Mouse (Mus musculus): Measurements from ENCODE around the gene Spx. TPM values are rescaled to one million over a fixed set of nuclear protein-coding genes. Genes with fewer than 3 reads are reported as not detected.

Gene Spx
- polyA plus RNA-seq, 1 experiment from 2014 or later = not detected

DNA sequence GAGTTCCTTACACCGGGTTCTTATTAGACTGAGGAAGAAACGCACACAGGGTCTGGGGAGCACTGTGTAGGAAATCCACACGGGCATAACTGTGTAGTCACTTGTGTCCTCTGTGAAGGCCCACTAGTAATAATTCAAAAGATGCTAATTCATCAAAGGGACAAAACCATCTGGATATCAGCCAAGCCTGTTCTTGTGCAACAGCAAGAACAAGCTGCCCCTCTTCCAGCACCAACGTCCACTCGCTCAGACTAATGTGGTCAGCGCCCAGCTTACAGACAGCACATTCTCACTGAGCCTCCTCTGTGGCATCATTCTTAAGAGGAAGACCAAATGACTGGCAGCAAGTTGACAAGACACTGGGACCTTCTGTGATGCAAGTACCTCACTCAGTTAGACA, 33.3 kb upstream of the Spx start:
- Histone ChIP-seq H3K4me3 (ENCODE audit: control insufficient read depth in 1 of 2, insufficient read depth in 1 of 2, low read depth in 1 of 2, low read length in 2 of 2) (no peak overlapping the region), H3K36me3 (ENCODE audit: control insufficient read depth, insufficient read depth, low read length) (peaks cover 29% of the 10 kb centered on the region), H3K27ac (replicated peaks in 1 of 2; ENCODE audit: control insufficient read depth in 1 of 2, insufficient read depth in 1 of 2, low read depth in 2 of 2, low read length in 2 of 2) (no peak overlapping the region), H3K4me1 (ENCODE audit: control insufficient read depth in 2 of 2, insufficient read depth in 2 of 2, low read length in 2 of 2) (no peaks in the 10 kb centered on the region), H3K9me3 (ENCODE audit: control insufficient read depth, low read length) (no peaks in the 10 kb centered on the region), H3K27me3 (ENCODE audit: control insufficient read depth, insufficient read depth, low read length) (no peaks in the 10 kb centered on the region), H3K9ac (ENCODE audit: low read length) (no peak overlapping the region), H3K4me2 (ENCODE audit: low read length) (no peak overlapping the region)
- WGBS = 87% methylated on average over 6 of the region's 6 CpGs
- ATAC-seq (ENCODE audit: insufficient number of reproducible peaks, insufficient read depth, low FRiP score, low read depth) = no peak

DNA sequence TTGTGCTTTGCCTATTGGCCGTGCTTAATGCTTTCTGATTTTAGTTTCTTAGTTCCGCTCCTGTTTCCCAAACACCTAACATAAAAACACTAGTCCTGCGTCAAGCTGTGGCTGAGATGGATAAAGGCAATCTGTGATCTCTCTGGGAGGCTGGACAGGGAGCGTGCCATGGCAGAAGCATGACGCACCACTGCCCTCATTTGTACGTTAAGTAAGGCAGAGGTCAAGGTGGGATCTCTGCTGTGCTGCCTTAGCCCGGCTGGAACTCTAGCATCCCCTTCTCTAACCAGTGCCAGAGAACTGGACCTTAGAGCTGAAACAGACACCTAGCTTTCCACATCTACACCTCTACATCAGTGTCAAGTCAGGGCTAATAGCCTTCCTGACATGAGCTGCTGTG, 31.6 kb upstream of the Spx start:
- no peak for ATAC-seq (ENCODE audit: insufficient number of reproducible peaks, insufficient read depth, low FRiP score, low read depth)
- WGBS = 85% methylated on average over 7 of the region's 7 CpGs
- H3K36me3 ChIP-seq (ENCODE audit: control insufficient read depth, insufficient read depth, low read length) = peaks cover 12% of the 10 kb centered on the region
- no peaks in the 10 kb centered on the region for H3K27me3 ChIP-seq (ENCODE audit: control insufficient read depth, insufficient read depth, low read length)
- no peak overlapping the region for H3K9ac ChIP-seq (ENCODE audit: low read length)
- H3K4me1 ChIP-seq (ENCODE audit: control insufficient read depth in 2 of 2, insufficient read depth in 2 of 2, low read length in 2 of 2) = peaks cover 0 to 4% of the 10 kb centered on the region in 2 experiments; a peak in 1 of 4 replicates
- no peak overlapping the region for H3K27ac ChIP-seq (replicated peaks in 1 of 2; ENCODE audit: control insufficient read depth in 1 of 2, insufficient read depth in 1 of 2, low read depth in 2 of 2, low read length in 2 of 2)
- no peak overlapping the region for H3K4me3 ChIP-seq (ENCODE audit: control insufficient read depth in 1 of 2, insufficient read depth in 1 of 2, low read depth in 1 of 2, low read length in 2 of 2)
- H3K4me2 ChIP-seq (ENCODE audit: low read length) = no peak overlapping the region
- H3K9me3 ChIP-seq (ENCODE audit: control insufficient read depth, low read length) = no peaks in the 10 kb centered on the region

DNA sequence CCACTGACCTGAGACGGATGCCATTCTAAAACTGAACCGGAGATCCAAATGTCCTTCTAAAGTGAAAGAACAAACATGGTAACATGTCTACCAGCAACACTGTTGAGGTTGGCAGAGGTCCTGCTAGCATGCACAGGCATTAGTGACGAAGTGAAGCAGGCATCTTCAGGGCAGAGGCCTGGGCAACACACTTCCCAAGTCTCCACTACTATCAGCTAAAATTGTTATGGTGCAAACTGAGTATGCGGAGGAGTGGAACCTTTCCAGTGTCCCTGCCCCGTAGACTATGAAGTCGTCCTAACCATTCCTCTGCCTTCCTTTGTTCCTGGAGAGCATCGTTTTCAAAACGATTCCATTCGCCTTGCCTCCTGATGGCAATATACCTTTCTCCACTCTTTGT, 28.7 kb upstream of the Spx start:
- 89% methylated on average over 9 of the region's 9 CpGs for WGBS
- no peak for ATAC-seq (ENCODE audit: insufficient number of reproducible peaks, insufficient read depth, low FRiP score, low read depth)
- Histone ChIP-seq H3K9me3 (ENCODE audit: control insufficient read depth, low read length) (no peaks in the 10 kb centered on the region), H3K4me3 (ENCODE audit: control insufficient read depth in 1 of 2, insufficient read depth in 1 of 2, low read depth in 1 of 2, low read length in 2 of 2) (no peak overlapping the region), H3K27me3 (ENCODE audit: control insufficient read depth, insufficient read depth, low read length) (no peaks in the 10 kb centered on the region), H3K27ac (replicated peaks in 1 of 2; ENCODE audit: control insufficient read depth in 1 of 2, insufficient read depth in 1 of 2, low read depth in 2 of 2, low read length in 2 of 2) (no peak overlapping the region), H3K4me1 (ENCODE audit: control insufficient read depth in 2 of 2, insufficient read depth in 2 of 2, low read length in 2 of 2) (peaks cover 0 to 19% of the 10 kb centered on the region in 2 experiments; a peak in 2 of 4 replicates), H3K36me3 (ENCODE audit: control insufficient read depth, insufficient read depth, low read length) (peaks cover 5% of the 10 kb centered on the region; the same call in 1 of the 2 replicates), H3K4me2 (ENCODE audit: low read length) (no peak overlapping the region), H3K9ac (ENCODE audit: low read length) (no peak overlapping the region)

DNA sequence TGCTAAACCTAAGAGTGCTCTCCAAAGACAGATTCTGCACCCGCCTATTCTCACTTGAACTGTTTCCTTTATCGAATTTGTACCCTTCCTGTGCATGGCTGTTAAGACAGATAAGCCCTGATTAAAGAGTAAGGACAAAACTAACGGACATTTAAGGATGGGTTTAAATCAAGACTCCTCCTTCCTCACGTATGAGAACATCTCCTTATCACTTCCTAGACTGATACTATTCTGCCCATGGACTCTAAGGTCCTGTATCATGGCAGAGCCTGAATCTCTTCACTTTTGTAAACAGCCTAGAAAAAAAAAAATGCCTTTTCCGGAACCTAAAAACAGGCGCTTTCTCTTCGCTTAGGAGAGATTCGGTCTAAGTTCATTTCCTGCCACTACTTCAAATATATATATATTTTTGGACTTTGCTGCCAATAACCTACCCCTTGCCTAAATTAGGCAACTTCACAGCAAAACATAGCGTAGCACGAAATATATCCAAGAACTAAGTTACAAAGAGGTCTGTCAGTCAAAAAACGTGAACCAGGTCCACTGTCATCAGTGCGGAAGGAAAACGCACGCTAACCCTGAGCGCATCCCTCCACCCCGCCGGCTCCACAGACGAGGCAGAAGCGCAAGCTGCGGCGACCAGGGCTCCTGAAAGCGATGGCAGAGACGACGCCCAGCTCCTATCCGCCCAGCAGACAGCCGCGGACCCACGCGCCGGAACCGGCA, 26.8 kb upstream of the Spx start:
- peak overlapping the region; percentile 84 for H3K9ac ChIP-seq (ENCODE audit: low read length)
- H3K27ac ChIP-seq (replicated peaks in 1 of 2; ENCODE audit: control insufficient read depth in 1 of 2, insufficient read depth in 1 of 2, low read depth in 2 of 2, low read length in 2 of 2) = no peak overlapping the region
- peak overlapping the region; percentile 78 for H3K4me2 ChIP-seq (ENCODE audit: low read length)
- no peaks in the 10 kb centered on the region for H3K27me3 ChIP-seq (ENCODE audit: control insufficient read depth, insufficient read depth, low read length)
- peak; percentile 46 for ATAC-seq (ENCODE audit: insufficient number of reproducible peaks, insufficient read depth, low FRiP score, low read depth)
- WGBS = 4% methylated on average over 31 of the region's 31 CpGs
- peaks cover 5% of the 10 kb centered on the region; the same call in 1 of the 2 replicates for H3K36me3 ChIP-seq (ENCODE audit: control insufficient read depth, insufficient read depth, low read length)
- no peaks in the 10 kb centered on the region for H3K9me3 ChIP-seq (ENCODE audit: control insufficient read depth, low read length)
- H3K4me3 ChIP-seq (ENCODE audit: control insufficient read depth in 1 of 2, insufficient read depth in 1 of 2, low read depth in 1 of 2, low read length in 2 of 2) = peak overlapping the region; percentile 98 to 99
- peaks cover 0 to 19% of the 10 kb centered on the region in 2 experiments; a peak in 2 of 4 replicates for H3K4me1 ChIP-seq (ENCODE audit: control insufficient read depth in 2 of 2, insufficient read depth in 2 of 2, low read length in 2 of 2)

DNA sequence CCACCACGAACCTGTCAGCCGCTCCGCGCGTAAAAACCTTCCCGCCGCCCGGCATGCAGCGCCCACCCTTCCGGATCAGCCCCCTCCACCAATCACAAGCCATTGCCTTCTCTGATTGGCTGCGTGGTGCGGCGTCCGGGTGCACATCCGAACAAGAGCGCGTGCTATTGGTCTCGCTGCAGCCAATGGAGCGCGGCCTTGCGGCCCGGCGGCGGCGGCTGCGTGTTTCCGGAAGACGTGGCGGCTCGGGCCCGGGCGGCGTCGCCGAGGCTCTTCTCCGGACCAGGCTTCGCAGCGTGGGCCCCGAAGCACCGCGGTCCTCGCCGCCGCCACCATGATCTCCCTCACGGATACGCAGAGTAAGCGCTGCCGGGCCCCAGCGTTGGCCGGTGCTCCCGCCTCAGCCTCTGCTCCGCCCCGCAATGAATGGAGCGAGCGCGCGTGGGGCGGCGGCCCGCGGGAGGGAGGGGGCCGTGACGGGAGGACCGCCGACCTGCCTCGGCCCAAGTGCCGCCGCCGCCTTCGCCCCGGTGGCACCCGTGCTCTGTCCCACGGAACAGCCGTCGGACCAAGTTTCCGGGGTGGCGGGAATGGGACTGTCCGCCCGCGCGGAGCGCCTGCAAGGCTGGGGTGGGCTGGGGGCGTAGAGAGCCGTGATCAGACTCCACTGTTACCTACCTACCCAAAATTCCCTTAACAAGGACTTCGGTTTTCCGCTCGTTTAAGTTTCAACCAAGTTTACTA, 26.1 kb upstream of the Spx start, which contains the start of the genes Recql and Golt1b:
Gene Recql, minus strand, starts transcription at position 77 of the 744 bp plus-strand sequence.
Gene Golt1b, plus strand, starts transcription at position 211 of the 744 bp plus-strand sequence.
- Histone ChIP-seq H3K9ac (ENCODE audit: low read length) (peak within 1 kb of the TSS; percentile 84), H3K4me1 (ENCODE audit: control insufficient read depth in 2 of 2, insufficient read depth in 2 of 2, low read length in 2 of 2) (peaks cover 0 to 19% of the 10 kb centered on the region in 2 experiments; a peak in 2 of 4 replicates), H3K27ac (replicated peaks in 1 of 2; ENCODE audit: control insufficient read depth in 1 of 2, insufficient read depth in 1 of 2, low read depth in 2 of 2, low read length in 2 of 2) (peak within 1 kb of the TSS in 1 of 2 experiments; percentile 26; a peak in 1 of 4 replicates), H3K4me3 (ENCODE audit: control insufficient read depth in 1 of 2, insufficient read depth in 1 of 2, low read depth in 1 of 2, low read length in 2 of 2) (peak within 1 kb of the TSS; percentile 98 to 99), H3K27me3 (ENCODE audit: control insufficient read depth, insufficient read depth, low read length) (no peaks in the 10 kb centered on the region), H3K9me3 (ENCODE audit: control insufficient read depth, low read length) (no peaks in the 10 kb centered on the region), H3K4me2 (ENCODE audit: low read length) (peak within 1 kb of the TSS; percentile 78), H3K36me3 (ENCODE audit: control insufficient read depth, insufficient read depth, low read length) (peaks cover 5% of the 10 kb centered on the region; the same call in 1 of the 2 replicates)
- under 1% methylated on average over 77 of the region's 87 CpGs for WGBS
- ATAC-seq (ENCODE audit: insufficient number of reproducible peaks, insufficient read depth, low FRiP score, low read depth) = peak; percentile 99

DNA sequence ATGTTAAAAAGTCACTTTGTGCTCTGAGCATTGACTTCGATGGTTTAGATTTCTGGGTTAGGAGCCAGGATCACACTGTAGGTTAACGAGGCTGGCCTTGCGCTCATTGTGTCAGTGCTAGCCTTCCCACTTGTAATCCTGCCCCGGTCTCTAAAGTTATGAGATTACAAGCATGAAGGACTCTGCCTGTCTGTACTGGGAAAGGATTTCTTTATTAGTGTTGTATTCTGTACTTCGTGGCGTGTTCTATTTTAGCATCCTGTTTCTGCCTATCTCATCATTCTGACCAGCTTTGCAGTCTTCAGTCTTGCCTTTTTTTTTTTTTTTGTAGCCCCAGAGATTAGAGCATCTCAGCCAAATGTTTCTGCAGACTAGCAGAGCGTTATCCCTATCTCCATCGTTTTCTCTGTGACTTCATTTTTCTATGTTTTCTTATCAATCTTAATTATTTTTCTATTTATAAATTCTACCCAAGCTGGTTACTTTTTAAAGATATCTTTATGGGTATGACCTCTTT, 25.4 kb upstream of the Spx start:
- Histone ChIP-seq H3K36me3 (ENCODE audit: control insufficient read depth, insufficient read depth, low read length) (0 out of 2 replicates have a peak, but pooled peaks cover 5% of the 10 kb centered on the region), H3K27me3 (ENCODE audit: control insufficient read depth, insufficient read depth, low read length) (no peaks in the 10 kb centered on the region), H3K27ac (replicated peaks in 1 of 2; ENCODE audit: control insufficient read depth in 1 of 2, insufficient read depth in 1 of 2, low read depth in 2 of 2, low read length in 2 of 2) (peak overlapping the region in 1 of 2 experiments; percentile 26; a peak in 1 of 4 replicates), H3K4me1 (ENCODE audit: control insufficient read depth in 2 of 2, insufficient read depth in 2 of 2, low read length in 2 of 2) (peaks cover 0 to 19% of the 10 kb centered on the region in 2 experiments; a peak in 2 of 4 replicates), H3K4me2 (ENCODE audit: low read length) (peak overlapping the region; percentile 78), H3K9ac (ENCODE audit: low read length) (peak overlapping the region; percentile 84), H3K4me3 (ENCODE audit: control insufficient read depth in 1 of 2, insufficient read depth in 1 of 2, low read depth in 1 of 2, low read length in 2 of 2) (peak overlapping the region; percentile 98 to 99), H3K9me3 (ENCODE audit: control insufficient read depth, low read length) (no peaks in the 10 kb centered on the region)
- no peak for ATAC-seq (ENCODE audit: insufficient number of reproducible peaks, insufficient read depth, low FRiP score, low read depth)
- 9% methylated on average over 8 of the region's 8 CpGs for WGBS

DNA sequence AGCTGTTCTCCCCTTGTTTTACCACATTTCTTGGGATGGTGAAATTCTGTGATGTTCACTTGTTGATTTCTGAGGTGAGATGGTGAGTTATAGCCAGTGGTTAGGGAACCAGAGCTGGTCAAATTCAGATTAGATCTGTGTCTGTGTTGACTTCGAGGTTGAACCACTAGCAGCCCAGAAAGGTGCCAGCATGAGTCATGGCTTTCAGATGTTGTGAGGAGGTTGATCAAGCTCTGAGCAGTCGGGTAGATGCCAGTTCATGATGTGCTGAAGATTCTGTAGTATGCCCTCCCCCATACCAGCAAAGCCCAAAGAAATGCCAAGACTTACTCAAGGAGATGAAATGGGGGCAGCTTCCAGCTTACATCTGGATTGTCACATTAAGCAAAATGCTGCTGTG, 24.1 kb upstream of the Spx start:
- peaks cover 14% of the 10 kb centered on the region for H3K36me3 ChIP-seq (ENCODE audit: control insufficient read depth, insufficient read depth, low read length)
- no peak overlapping the region for H3K4me3 ChIP-seq (ENCODE audit: control insufficient read depth in 1 of 2, insufficient read depth in 1 of 2, low read depth in 1 of 2, low read length in 2 of 2)
- peaks cover 0 to 19% of the 10 kb centered on the region in 2 experiments; a peak in 2 of 4 replicates for H3K4me1 ChIP-seq (ENCODE audit: control insufficient read depth in 2 of 2, insufficient read depth in 2 of 2, low read length in 2 of 2)
- H3K4me2 ChIP-seq (ENCODE audit: low read length) = no peak overlapping the region
- 74% methylated on average over 2 of the region's 2 CpGs for WGBS
- H3K9ac ChIP-seq (ENCODE audit: low read length) = no peak overlapping the region
- no peaks in the 10 kb centered on the region for H3K9me3 ChIP-seq (ENCODE audit: control insufficient read depth, low read length)
- no peak overlapping the region for H3K27ac ChIP-seq (replicated peaks in 1 of 2; ENCODE audit: control insufficient read depth in 1 of 2, insufficient read depth in 1 of 2, low read depth in 2 of 2, low read length in 2 of 2)
- H3K27me3 ChIP-seq (ENCODE audit: control insufficient read depth, insufficient read depth, low read length) = no peaks in the 10 kb centered on the region
- ATAC-seq (ENCODE audit: insufficient number of reproducible peaks, insufficient read depth, low FRiP score, low read depth) = no peak
